Mouse (Mus musculus): Measurements from ENCODE around the gene Nrxn1. TPM values are rescaled to one million over a fixed set of nuclear protein-coding genes. Genes with fewer than 3 reads are reported as not detected.
"Not testable (repeated sequence)": the region's sequence is repeated elsewhere in the genome, so short reads cannot be mapped to it uniquely, and the experiment has no call there.

Gene Nrxn1
- polyA plus RNA-seq, 1 experiment from 2014 or later, result 3.2 TPM

- Histone ChIP-seq H3K4me2 (ENCODE audit: low read depth, severe bottlenecking) (no peak overlapping the region), H3K4me1 (ENCODE audit: control insufficient read depth, insufficient read depth, low read length) (no peaks in the 10 kb centered on the region), H3K27me3 (ENCODE audit: control insufficient read depth, insufficient read depth, low read length) (no peaks in the 10 kb centered on the region), H3K36me3 (ENCODE audit: control insufficient read depth, insufficient read depth, low read length) (no peaks in the 10 kb centered on the region), H3K9ac (ENCODE audit: low read length) (no peak overlapping the region), H3K4me3 (ENCODE audit: low read depth, low read length) (no peak overlapping the region), H3K27ac (replicated peaks; ENCODE audit: low read depth, low read length) (no peak overlapping the region), H3K9me3 (ENCODE audit: control insufficient read depth, low read length) (no peaks in the 10 kb centered on the region)
- no peak for ATAC-seq (ENCODE audit: insufficient number of reproducible peaks, low FRiP score, low TSS enrichment, low read depth)
- WGBS, result 92% methylated on average over 2 of the region's 2 CpGs
- DNase-seq (ENCODE audit: low spot score), result no peak
Measured at GRCm38 (mm10) chr17:90238517-90238916, 854.4 kb downstream of the Nrxn1 start.

- not testable (repeated sequence) for H3K36me3 ChIP-seq (ENCODE audit: control insufficient read depth, insufficient read depth, low read length); H3K27ac ChIP-seq (replicated peaks; ENCODE audit: low read depth, low read length); H3K4me3 ChIP-seq (ENCODE audit: low read depth, low read length); H3K4me2 ChIP-seq (ENCODE audit: low read depth, severe bottlenecking); DNase-seq (ENCODE audit: low spot score); H3K9me3 ChIP-seq (ENCODE audit: control insufficient read depth, low read length); H3K4me1 ChIP-seq (ENCODE audit: control insufficient read depth, insufficient read depth, low read length); H3K9ac ChIP-seq (ENCODE audit: low read length); H3K27me3 ChIP-seq (ENCODE audit: control insufficient read depth, insufficient read depth, low read length)
- 85% methylated on average over 1 of the region's 1 CpGs for WGBS
- ATAC-seq (ENCODE audit: insufficient number of reproducible peaks, low FRiP score, low TSS enrichment, low read depth), result 0 out of 2 replicates have a peak, but pooled peaks have one; percentile 6
Measured at GRCm38 (mm10) chr17:90235674-90236073, 857.2 kb downstream of the Nrxn1 start.

GRCm38 (mm10) chr17:90234806-90235205, 858.1 kb downstream of the Nrxn1 start:
- no peak for ATAC-seq (ENCODE audit: insufficient number of reproducible peaks, low FRiP score, low TSS enrichment, low read depth)
- Histone ChIP-seq H3K27ac (replicated peaks; ENCODE audit: low read depth, low read length) (no peak overlapping the region), H3K4me2 (ENCODE audit: low read depth, severe bottlenecking) (no peak overlapping the region), H3K9ac (ENCODE audit: low read length) (no peak overlapping the region), H3K36me3 (ENCODE audit: control insufficient read depth, insufficient read depth, low read length) (no peaks in the 10 kb centered on the region), H3K4me3 (ENCODE audit: low read depth, low read length) (no peak overlapping the region), H3K4me1 (ENCODE audit: control insufficient read depth, insufficient read depth, low read length) (no peaks in the 10 kb centered on the region), H3K9me3 (ENCODE audit: control insufficient read depth, low read length) (no peaks in the 10 kb centered on the region), H3K27me3 (ENCODE audit: control insufficient read depth, insufficient read depth, low read length) (no peaks in the 10 kb centered on the region)
- 87% methylated on average over 2 of the region's 2 CpGs for WGBS
- no peak for DNase-seq (ENCODE audit: low spot score)

GRCm38 (mm10) chr17:90208547-90208946, 884.3 kb downstream of the Nrxn1 start:
- Histone ChIP-seq H3K4me2 (ENCODE audit: low read depth, severe bottlenecking) (no peak overlapping the region), H3K36me3 (ENCODE audit: control insufficient read depth, insufficient read depth, low read length) (no peaks in the 10 kb centered on the region), H3K4me3 (ENCODE audit: low read depth, low read length) (no peak overlapping the region), H3K27ac (replicated peaks; ENCODE audit: low read depth, low read length) (no peak overlapping the region), H3K4me1 (ENCODE audit: control insufficient read depth, insufficient read depth, low read length) (no peaks in the 10 kb centered on the region), H3K9ac (ENCODE audit: low read length) (no peak overlapping the region), H3K9me3 (ENCODE audit: control insufficient read depth, low read length) (no peaks in the 10 kb centered on the region), H3K27me3 (ENCODE audit: control insufficient read depth, insufficient read depth, low read length) (no peaks in the 10 kb centered on the region)
- DNase-seq (ENCODE audit: low spot score) (no peak), ATAC-seq (ENCODE audit: insufficient number of reproducible peaks, low FRiP score, low TSS enrichment, low read depth) (no peak)

GRCm38 (mm10) chr17:90207617-90208016, 885.3 kb downstream of the Nrxn1 start:
- H3K4me1 ChIP-seq (ENCODE audit: control insufficient read depth, insufficient read depth, low read length), result no peaks in the 10 kb centered on the region
- DNase-seq (ENCODE audit: low spot score) (no peak), ATAC-seq (ENCODE audit: insufficient number of reproducible peaks, low FRiP score, low TSS enrichment, low read depth) (no peak)
- no peak overlapping the region for H3K27ac ChIP-seq (replicated peaks; ENCODE audit: low read depth, low read length)
- H3K4me3 ChIP-seq (ENCODE audit: low read depth, low read length), result no peak overlapping the region
- no peaks in the 10 kb centered on the region for H3K9me3 ChIP-seq (ENCODE audit: control insufficient read depth, low read length)
- H3K4me2 ChIP-seq (ENCODE audit: low read depth, severe bottlenecking), result no peak overlapping the region
- no peaks in the 10 kb centered on the region for H3K27me3 ChIP-seq (ENCODE audit: control insufficient read depth, insufficient read depth, low read length)
- 80% methylated on average over 5 of the region's 5 CpGs for WGBS
- H3K36me3 ChIP-seq (ENCODE audit: control insufficient read depth, insufficient read depth, low read length), result no peaks in the 10 kb centered on the region
- no peak overlapping the region for H3K9ac ChIP-seq (ENCODE audit: low read length)

- no peak overlapping the region for H3K9ac ChIP-seq (ENCODE audit: low read length)
- no peak overlapping the region for H3K4me2 ChIP-seq (ENCODE audit: low read depth, severe bottlenecking)
- no peaks in the 10 kb centered on the region for H3K9me3 ChIP-seq (ENCODE audit: control insufficient read depth, low read length)
- ATAC-seq (ENCODE audit: insufficient number of reproducible peaks, low FRiP score, low TSS enrichment, low read depth) (no peak), DNase-seq (ENCODE audit: low spot score) (no peak)
- H3K4me3 ChIP-seq (ENCODE audit: low read depth, low read length), result no peak overlapping the region
- no peak overlapping the region for H3K27ac ChIP-seq (replicated peaks; ENCODE audit: low read depth, low read length)
- H3K4me1 ChIP-seq (ENCODE audit: control insufficient read depth, insufficient read depth, low read length), result no peaks in the 10 kb centered on the region
- H3K36me3 ChIP-seq (ENCODE audit: control insufficient read depth, insufficient read depth, low read length), result no peaks in the 10 kb centered on the region
- H3K27me3 ChIP-seq (ENCODE audit: control insufficient read depth, insufficient read depth, low read length), result no peaks in the 10 kb centered on the region
Measured at GRCm38 (mm10) chr17:90203993-90204392, 888.9 kb downstream of the Nrxn1 start.

GRCm38 (mm10) chr17:90202785-90203184, 890.1 kb downstream of the Nrxn1 start:
- no peaks in the 10 kb centered on the region for H3K4me1 ChIP-seq (ENCODE audit: control insufficient read depth, insufficient read depth, low read length)
- 80% methylated on average over 2 of the region's 2 CpGs for WGBS
- no peak for DNase-seq (ENCODE audit: low spot score)
- ATAC-seq (ENCODE audit: insufficient number of reproducible peaks, low FRiP score, low TSS enrichment, low read depth), result no peak
- H3K36me3 ChIP-seq (ENCODE audit: control insufficient read depth, insufficient read depth, low read length), result no peaks in the 10 kb centered on the region
- no peak overlapping the region for H3K4me2 ChIP-seq (ENCODE audit: low read depth, severe bottlenecking)
- H3K4me3 ChIP-seq (ENCODE audit: low read depth, low read length), result no peak overlapping the region
- no peaks in the 10 kb centered on the region for H3K27me3 ChIP-seq (ENCODE audit: control insufficient read depth, insufficient read depth, low read length)
- no peaks in the 10 kb centered on the region for H3K9me3 ChIP-seq (ENCODE audit: control insufficient read depth, low read length)
- H3K27ac ChIP-seq (replicated peaks; ENCODE audit: low read depth, low read length), result no peak overlapping the region
- H3K9ac ChIP-seq (ENCODE audit: low read length), result no peak overlapping the region

- ATAC-seq (ENCODE audit: insufficient number of reproducible peaks, low FRiP score, low TSS enrichment, low read depth), result no peak
- Histone ChIP-seq H3K27ac (replicated peaks; ENCODE audit: low read depth, low read length) (no peak overlapping the region), H3K4me2 (ENCODE audit: low read depth, severe bottlenecking) (no peak overlapping the region), H3K4me1 (ENCODE audit: control insufficient read depth, insufficient read depth, low read length) (no peaks in the 10 kb centered on the region), H3K27me3 (ENCODE audit: control insufficient read depth, insufficient read depth, low read length) (no peaks in the 10 kb centered on the region), H3K9ac (ENCODE audit: low read length) (no peak overlapping the region), H3K4me3 (ENCODE audit: low read depth, low read length) (no peak overlapping the region), H3K36me3 (ENCODE audit: control insufficient read depth, insufficient read depth, low read length) (no peaks in the 10 kb centered on the region), H3K9me3 (ENCODE audit: control insufficient read depth, low read length) (no peaks in the 10 kb centered on the region)
- WGBS, result 16% methylated on average over 1 of the region's 1 CpGs
- no peak for DNase-seq (ENCODE audit: low spot score)
Measured at GRCm38 (mm10) chr17:90196772-90197171, 896.1 kb downstream of the Nrxn1 start.

GRCm38 (mm10) chr17:90141602-90142001, 951.3 kb downstream of the Nrxn1 start:
- no peaks in the 10 kb centered on the region for H3K4me1 ChIP-seq (ENCODE audit: control insufficient read depth, insufficient read depth, low read length)
- no peaks in the 10 kb centered on the region for H3K36me3 ChIP-seq (ENCODE audit: control insufficient read depth, insufficient read depth, low read length)
- 57% methylated on average over 4 of the region's 4 CpGs for WGBS
- DNase-seq (ENCODE audit: low spot score) (peak; percentile 26), ATAC-seq (ENCODE audit: insufficient number of reproducible peaks, low FRiP score, low TSS enrichment, low read depth) (no peak)
- H3K27me3 ChIP-seq (ENCODE audit: control insufficient read depth, insufficient read depth, low read length), result no peaks in the 10 kb centered on the region
- no peak overlapping the region for H3K9ac ChIP-seq (ENCODE audit: low read length)
- H3K4me2 ChIP-seq (ENCODE audit: low read depth, severe bottlenecking), result no peak overlapping the region
- H3K9me3 ChIP-seq (ENCODE audit: control insufficient read depth, low read length), result no peaks in the 10 kb centered on the region
- H3K4me3 ChIP-seq (ENCODE audit: low read depth, low read length), result no peak overlapping the region
- no peak overlapping the region for H3K27ac ChIP-seq (replicated peaks; ENCODE audit: low read depth, low read length)
